8 mouse cellular contexts compared by ENCODE assay signal in the genomic region with DNA sequence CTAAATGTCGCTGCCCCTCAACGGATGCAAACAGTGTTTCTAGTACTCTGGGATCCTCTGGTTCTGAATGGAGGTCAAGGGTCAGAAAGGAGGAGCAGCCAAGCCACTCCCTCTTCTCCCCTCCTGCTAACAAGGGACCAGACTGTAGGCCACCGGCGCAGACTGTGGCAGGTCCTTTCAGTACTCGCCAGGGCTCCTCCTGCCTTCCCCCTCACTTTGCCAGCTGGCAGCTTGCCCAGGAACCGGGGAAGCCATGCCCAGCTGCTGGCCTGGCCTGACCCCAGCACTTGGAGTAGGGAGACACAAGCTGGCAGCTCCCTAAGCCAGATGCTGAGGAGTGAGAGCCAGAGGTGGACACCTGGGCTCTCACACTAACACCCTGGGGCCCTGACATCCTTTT. TPM values are rescaled to one million over a fixed set of nuclear protein-coding genes. Genes with fewer than 3 reads are reported as not detected.
A peak's percentile ranks its signal among the peaks of the same experiment; 100 is the strongest.
DNase-seq lines count a peak whose midpoint lies in the region; ATAC-seq lines count a peak whose summit lies in the region.

No protein-coding gene starts in this region.

- intact Hi-C loops in left cerebral cortex, postnatal 4 days (cut with DNase I) = no loop called here

- peak overlapping the region; percentile 93 for H3K27ac ChIP-seq in brown adipose tissue, adult 24 weeks (replicated peaks; ENCODE audit: low read depth, low read length)
- H3K27ac ChIP-seq in midbrain, embryonic 10.5 days (replicated peaks) = peak overlapping the region; percentile 100

- WGBS in midbrain, embryonic 10.5 days = 2% methylated on average over 6 of the region's 6 CpGs

- ATAC-seq in erythroid progenitor cell, adult 5-6 weeks (replicated peaks; ENCODE audit: low FRiP score, poor library complexity, severe bottlenecking) = peak; percentile 42

- peaks cover 25% of the 10 kb centered on the region for H3K4me1 ChIP-seq in brown adipose tissue, adult 24 weeks (ENCODE audit: control insufficient read depth, insufficient read depth, insufficient read length, low read length)
- H3K4me1 ChIP-seq in midbrain, embryonic 10.5 days = peaks cover 60% of the 10 kb centered on the region

- no peaks in the 10 kb centered on the region for H3K9me3 ChIP-seq in midbrain, embryonic 10.5 days (replicated peaks)

- peak; percentile 93 to 94 for DNase-seq in heart, adult 9 months (ENCODE audit: low spot score in 2 of 2)
- DNase-seq in kidney, adult 8-10 months = peak; percentile 98 to 99
- peak; percentile 99 for DNase-seq in left cerebral cortex, postnatal 4 days
- peak; percentile 64 for DNase-seq in midbrain, embryonic 10.5 days (ENCODE audit: low spot score)
- DNase-seq in right cerebral cortex, postnatal 4 days = peak; percentile 93
- DNase-seq in B cell, adult 2 months = no peak

- no peaks in the 10 kb centered on the region for H3K27me3 ChIP-seq in midbrain, embryonic 10.5 days (ENCODE audit: low read depth, poor library complexity, severe bottlenecking)

- H3K4me3 ChIP-seq in brown adipose tissue, adult 24 weeks (ENCODE audit: insufficient read depth, low read depth, low read length) = peak overlapping the region; percentile 42
- H3K4me3 ChIP-seq in midbrain, embryonic 10.5 days = peak overlapping the region; percentile 97

- H3K36me3 ChIP-seq in midbrain, embryonic 10.5 days = peaks cover 46% of the 10 kb centered on the region

RNA-seq across cellular contexts. Expression of gene Chd3, which starts 4.3 kb away (rescaled TPM):
- polyA plus RNA-seq in brown adipose tissue, adult 24 weeks (2012; ENCODE audit: insufficient read depth, insufficient read length, missing spikeins) = 19.4 and 27.0 TPM in 2 replicates
- total RNA-seq in erythroid progenitor cell, adult 5-6 weeks (2015; ENCODE audit: low replicate concordance) = 21.0 and 33.2 TPM in 2 replicates
- 18.9 and 19.5 TPM in 2 replicates for total RNA-seq in erythroid progenitor cell, adult 5-6 weeks (2017; ENCODE audit: low replicate concordance)
- 100 to 1,000 TPM; 552 to 572 TPM for total RNA-seq in left cerebral cortex, postnatal 4 days (2021)
- 41.7 and 50.6 TPM in 2 replicates for polyA plus RNA-seq in midbrain, embryonic 10.5 days (2016; fragmentation: Nextera tagmentation; extraction: Ambion mirVana)

RNA-seq across cellular contexts. Expression of gene Rnf227, which starts 24.6 kb away (rescaled TPM):
- 2.8 TPM in 1 of 2 replicates, not detected in the other for polyA plus RNA-seq in brown adipose tissue, adult 24 weeks (2012; ENCODE audit: insufficient read depth, insufficient read length, missing spikeins)
- 1.7 and 8.3 TPM in 2 replicates for total RNA-seq in erythroid progenitor cell, adult 5-6 weeks (2015; ENCODE audit: low replicate concordance)
- total RNA-seq in erythroid progenitor cell, adult 5-6 weeks (2017; ENCODE audit: low replicate concordance) = 3.9 and 6.5 TPM in 2 replicates
- total RNA-seq in left cerebral cortex, postnatal 4 days (2021) = 10 to 100 TPM; 77.3 to 89.1 TPM
- 18.1 and 24.6 TPM in 2 replicates for polyA plus RNA-seq in midbrain, embryonic 10.5 days (2016; fragmentation: Nextera tagmentation; extraction: Ambion mirVana)

RNA-seq across cellular contexts. Expression of gene Naa38, which starts 30.4 kb away (rescaled TPM):
- polyA plus RNA-seq in brown adipose tissue, adult 24 weeks (2012; ENCODE audit: insufficient read depth, insufficient read length, missing spikeins) = 249 and 290 TPM in 2 replicates
- 26.8 and 31.7 TPM in 2 replicates for total RNA-seq in erythroid progenitor cell, adult 5-6 weeks (2015; ENCODE audit: low replicate concordance)
- 21.6 and 21.9 TPM in 2 replicates for total RNA-seq in erythroid progenitor cell, adult 5-6 weeks (2017; ENCODE audit: low replicate concordance)
- total RNA-seq in left cerebral cortex, postnatal 4 days (2021) = 10 to 100 TPM; 60.2 to 63.9 TPM
- 145 and 146 TPM in 2 replicates for polyA plus RNA-seq in midbrain, embryonic 10.5 days (2016; fragmentation: Nextera tagmentation; extraction: Ambion mirVana)

RNA-seq across cellular contexts. Expression of gene Cyb5d1, which starts 30.5 kb away (rescaled TPM):
- 16.1 and 18.9 TPM in 2 replicates for polyA plus RNA-seq in brown adipose tissue, adult 24 weeks (2012; ENCODE audit: insufficient read depth, insufficient read length, missing spikeins)
- total RNA-seq in erythroid progenitor cell, adult 5-6 weeks (2015; ENCODE audit: low replicate concordance) = 8.3 and 11.7 TPM in 2 replicates
- 25.7 and 32.5 TPM in 2 replicates for total RNA-seq in erythroid progenitor cell, adult 5-6 weeks (2017; ENCODE audit: low replicate concordance)
- total RNA-seq in left cerebral cortex, postnatal 4 days (2021) = 10 to 100 TPM; 36.3 to 41.1 TPM
- polyA plus RNA-seq in midbrain, embryonic 10.5 days (2016; fragmentation: Nextera tagmentation; extraction: Ambion mirVana) = 50.4 and 57.3 TPM in 2 replicates

RNA-seq across cellular contexts. Expression of gene Tmem88, which starts 33.1 kb away (rescaled TPM):
- polyA plus RNA-seq in brown adipose tissue, adult 24 weeks (2012; ENCODE audit: insufficient read depth, insufficient read length, missing spikeins) = 4.1 and 8.3 TPM in 2 replicates
- not detected in 2 replicates for total RNA-seq in erythroid progenitor cell, adult 5-6 weeks (2015; ENCODE audit: low replicate concordance)
- total RNA-seq in erythroid progenitor cell, adult 5-6 weeks (2017; ENCODE audit: low replicate concordance) = not detected in 2 replicates
- 1 to 10 TPM; 3.1 to 4.2 TPM for total RNA-seq in left cerebral cortex, postnatal 4 days (2021)
- polyA plus RNA-seq in midbrain, embryonic 10.5 days (2016; fragmentation: Nextera tagmentation; extraction: Ambion mirVana) = 16.9 and 21.4 TPM in 2 replicates

Comparison
In these comparisons a context has a peak if more than half of its experiments do, and no peak if none do; other contexts are left out.
1. DNase-seq: peak in heart, adult 9 months (2 of 2), kidney, adult 8-10 months (2 of 2), left cerebral cortex, postnatal 4 days (single experiment), midbrain, embryonic 10.5 days (single experiment) and right cerebral cortex, postnatal 4 days (single experiment); none in B cell, adult 2 months (0 of 2).
2. RNA of gene Chd3, which starts 4.3 kb away (total RNA-seq): 552 to 572 TPM in left cerebral cortex, postnatal 4 days; 18.9 to 33.2 TPM in erythroid progenitor cell, adult 5-6 weeks; every median in the first group is over 10 times any median in the second.
3. RNA of gene Rnf227, which starts 24.6 kb away (total RNA-seq): 77.3 to 89.1 TPM in left cerebral cortex, postnatal 4 days; 1.7 to 8.3 TPM in erythroid progenitor cell, adult 5-6 weeks; every median in the first group is over 4 times any median in the second.